Mouse (Mus musculus) common myeloid progenitor, adult 5-6 weeks (primary cell): ENCODE results near the gene Kcnj11. TPM values are rescaled to one million over a fixed set of nuclear protein-coding genes. Genes with fewer than 3 reads are reported as not detected.
A peak's percentile ranks its signal among the peaks of the same experiment; 100 is the strongest.

ENCODE experiments used
- ATAC-seq: replicated peaks from 2 replicates; pipeline ENCODE4 v1.8.0; 2016; ENCODE audit warnings: low read depth, mild to moderate bottlenecking, moderate TSS enrichment, inconsistent platforms; ENCODE audit not compliant: poor library complexity, severe bottlenecking
- total RNA-seq: library from RNA; stranded (forward); fragments of 200-1000, 187-1606 nt; gene quantifications from 2 replicates; pipeline ENCODE4 v1.2.3, GENCODE M21; 2017

Kcnj11 gene
- total RNA-seq, 1 experiment from 2014 or later: not detected

DNA sequence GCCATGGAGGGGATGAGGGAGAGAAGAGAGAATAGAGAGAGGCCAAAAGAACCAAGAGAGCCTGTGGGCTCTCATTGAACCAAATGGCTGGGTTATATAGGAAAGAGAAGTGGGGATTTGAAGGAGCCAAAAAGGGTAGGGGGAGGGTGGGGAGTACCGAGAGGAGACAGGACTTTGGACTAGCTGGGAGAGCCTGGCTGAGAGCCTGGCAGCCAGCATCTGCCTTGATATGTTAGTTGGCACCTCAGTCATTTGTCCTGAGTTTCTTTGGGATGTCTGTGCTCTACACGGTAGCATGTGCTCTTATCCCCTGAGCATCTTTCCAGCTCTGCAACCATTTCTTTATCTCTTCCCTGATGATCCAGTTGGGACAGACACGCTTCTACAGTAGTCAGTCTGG is 47.0 kb downstream of the Kcnj11 start:
- no peak for ATAC-seq

DNA sequence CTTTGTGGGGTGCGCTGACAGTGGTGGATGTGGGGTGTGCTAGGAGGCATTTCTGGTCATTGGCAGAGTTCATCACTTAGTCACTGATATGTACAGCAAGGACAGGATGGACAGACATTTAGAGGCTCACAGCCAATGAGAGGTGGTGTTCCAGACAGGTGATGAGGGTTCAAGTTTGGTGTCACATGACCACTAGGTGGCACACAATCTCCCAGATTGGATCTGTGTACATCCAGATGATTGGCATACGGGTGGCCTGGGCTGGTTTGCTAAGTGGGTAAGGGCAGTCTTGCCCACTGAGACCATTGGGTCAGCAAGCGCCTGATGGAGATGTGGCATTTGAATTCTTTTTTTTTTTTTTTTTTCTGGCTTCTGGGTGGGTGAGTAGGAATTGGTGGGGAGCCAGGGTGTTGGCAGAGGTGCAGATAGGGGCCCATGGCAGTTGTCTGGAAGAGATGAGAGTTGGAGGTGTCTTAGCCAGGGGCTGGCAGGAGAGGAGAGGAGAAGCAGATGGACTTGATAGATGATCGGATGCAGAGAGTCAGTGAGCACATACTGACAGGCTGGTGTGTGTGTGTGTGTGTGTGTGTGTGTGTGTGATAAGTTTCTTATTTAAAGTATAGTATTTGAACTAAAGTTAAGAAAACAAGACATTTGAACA is 48.3 kb downstream of the Kcnj11 start:
- no peak; the same call in 1 of the 2 replicates for ATAC-seq

- ATAC-seq: no peak
Measured at GRCm38 (mm10) chr7:46049981-46050380, 50.6 kb downstream of the Kcnj11 start.

DNA sequence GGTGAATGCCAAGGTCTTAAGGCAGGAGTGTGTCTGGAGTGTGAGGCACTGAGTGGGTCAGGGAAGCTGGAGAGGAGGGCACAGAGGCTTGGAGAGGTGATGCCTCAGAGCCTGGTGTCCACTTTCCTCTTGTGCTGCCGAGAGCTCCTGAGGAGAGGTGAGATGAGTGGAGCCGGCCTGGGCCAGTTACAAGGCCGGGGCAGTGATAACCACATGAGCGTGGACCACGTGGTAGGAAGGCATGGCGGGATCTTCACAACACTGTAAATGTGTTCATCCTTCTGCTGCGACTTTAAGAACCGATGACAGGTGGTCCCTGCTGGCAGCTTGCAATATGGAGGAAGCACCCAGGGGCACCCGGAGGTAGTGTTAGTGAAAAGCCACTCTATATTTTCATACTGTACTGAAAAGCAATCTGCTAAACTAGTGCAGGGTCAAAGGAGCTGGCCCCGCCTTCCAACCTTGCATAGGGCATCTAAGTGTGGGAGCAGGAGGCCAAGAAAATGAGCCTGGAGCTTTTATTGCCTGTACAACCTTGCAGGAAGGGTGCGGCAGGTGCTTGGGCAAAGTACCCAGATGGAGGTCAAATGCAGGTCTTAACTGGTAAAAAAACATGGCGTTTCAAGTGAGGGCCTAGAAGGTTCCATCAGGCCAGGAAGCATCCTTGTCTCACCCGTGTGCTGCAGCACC is 52.5 kb downstream of the Kcnj11 start:
- ATAC-seq: no peak

- ATAC-seq: peak; percentile 41; the same call in 1 of the 2 replicates
Measured at GRCm38 (mm10) chr7:46045882-46046281, 54.7 kb downstream of the Kcnj11 start.

- ATAC-seq: no peak
Measured at GRCm38 (mm10) chr7:46044106-46044505, 56.5 kb downstream of the Kcnj11 start.

Other genes with a start within 250 kb of the Kcnj11 start
- gene Kdelr1, start 228.0 kb downstream of the Kcnj11 start, total RNA-seq: 51.8 and 75.5 TPM in 2 replicates
- 0.23 TPM in 1 of 2 replicates, not detected in the other for gene Grin2d, start 222.4 kb downstream of the Kcnj11 start, total RNA-seq
- 3.2 TPM in 1 of 2 replicates, not detected in the other for gene Syngr4, start 204.1 kb downstream of the Kcnj11 start, total RNA-seq
- 8.1 and 9.1 TPM in 2 replicates for gene Tmem143, start 203.8 kb downstream of the Kcnj11 start, total RNA-seq
- gene Emp3, start 179.4 kb downstream of the Kcnj11 start, total RNA-seq: 200 and 205 TPM in 2 replicates
- 3.2 and 5.4 TPM in 2 replicates for gene Ccdc114, start 176.7 kb downstream of the Kcnj11 start, total RNA-seq
- not detected in 2 replicates for gene Abcc6, start 70.5 kb downstream of the Kcnj11 start, total RNA-seq
- 53.2 and 72.1 TPM in 2 replicates for gene Nomo1, start 67.1 kb downstream of the Kcnj11 start, total RNA-seq
- gene Abcc8, start 79.3 kb upstream of the Kcnj11 start, total RNA-seq: not detected in 2 replicates
- not detected in 2 replicates for gene Ush1c, start 137.7 kb upstream of the Kcnj11 start, total RNA-seq
- not detected in 2 replicates for gene Otog, start 140.2 kb upstream of the Kcnj11 start, total RNA-seq